Mouse (Mus musculus) fibroblast of lung, adult 2 months (primary cell): ENCODE data around the gene Anxa6.

Experiments
- DNase-seq: peaks from one replicate; pipeline ENCODE4 v3.0.0-alpha.2; 2011; ENCODE audit warnings: low read depth

Gene Anxa6

DNA sequence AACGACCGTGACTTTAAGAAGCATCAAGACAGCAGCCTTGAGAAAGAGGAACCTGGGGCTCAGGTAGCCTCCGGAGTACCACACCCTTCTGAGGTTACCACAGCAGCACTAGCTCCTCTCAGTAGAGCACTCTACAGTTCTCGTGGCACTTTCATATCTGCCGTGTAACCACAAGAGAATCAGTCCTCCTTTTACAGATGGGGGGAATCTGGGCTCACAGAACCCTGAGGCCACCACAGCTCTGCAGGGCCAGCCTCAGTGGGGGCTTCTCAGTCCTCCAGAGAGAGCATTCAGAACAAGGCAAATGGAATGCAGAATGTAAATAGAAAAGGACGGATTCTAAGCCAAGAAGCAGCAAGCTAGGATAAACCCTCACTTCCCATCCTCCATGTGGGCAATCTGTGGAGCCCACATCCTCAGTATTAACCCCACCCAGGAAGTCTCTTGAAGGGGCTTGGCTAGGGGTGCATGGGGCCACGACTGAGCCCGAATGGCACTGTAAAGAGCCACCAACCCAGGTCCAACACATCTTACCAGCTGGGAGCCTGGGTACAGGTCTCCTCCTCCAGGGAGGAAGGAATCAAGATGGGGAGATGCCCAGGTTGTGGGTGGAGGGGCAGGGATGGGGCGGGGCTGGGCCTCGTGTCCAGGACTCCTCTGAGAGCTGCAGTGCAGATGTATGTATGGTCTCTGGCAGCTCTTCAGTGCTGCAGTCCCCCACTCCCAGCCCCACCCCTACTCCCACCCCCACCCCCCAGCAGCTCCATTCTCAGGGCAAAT lies 1.8 kb downstream of the Anxa6 start:
- no peak for DNase-seq

DNA sequence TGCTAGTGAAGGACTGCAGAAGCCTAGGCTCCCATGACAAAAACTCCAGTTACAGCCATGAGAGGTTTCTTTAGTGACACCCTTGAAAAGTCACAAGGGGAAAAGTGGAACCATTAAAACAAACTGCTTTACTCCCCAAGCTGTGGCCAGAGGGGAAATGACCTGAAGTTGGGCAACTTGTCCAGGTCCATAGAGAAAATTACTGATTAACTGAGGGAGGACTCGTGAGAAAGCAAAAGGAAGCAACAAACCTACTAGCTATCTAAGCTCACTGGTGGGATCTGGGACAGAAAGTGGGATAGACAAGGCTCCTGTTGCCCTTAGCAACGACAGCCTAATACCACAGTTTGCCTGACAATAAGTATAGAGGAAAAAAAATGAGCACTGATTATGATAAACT lies 4.7 kb downstream of the Anxa6 start:
- DNase-seq: no peak

GRCm38 (mm10) chr11:55027204-55027855 lies 5.9 kb downstream of the Anxa6 start:
- DNase-seq: peak; percentile 46

DNA sequence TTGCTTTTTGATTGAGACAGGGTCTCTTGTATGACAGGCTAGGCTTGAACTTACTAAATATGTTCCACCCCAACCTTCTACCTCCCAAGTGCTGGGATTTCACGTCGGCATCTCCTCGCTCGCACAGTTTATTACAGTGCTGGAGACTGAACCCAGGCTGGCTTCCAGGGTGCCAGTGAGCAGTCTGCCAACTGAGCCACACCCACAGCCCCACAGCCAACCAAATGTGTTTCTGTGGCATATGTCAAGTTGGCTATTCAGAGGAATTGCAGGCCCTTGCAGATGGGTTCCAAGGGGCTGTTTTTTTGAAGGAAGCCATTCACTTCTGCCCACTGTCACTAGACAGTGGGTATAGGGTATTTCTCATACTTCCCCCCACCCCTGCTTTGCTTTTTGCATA lies 7.3 kb downstream of the Anxa6 start:
- DNase-seq: no peak

- no peak for DNase-seq
Observed at GRCm38 (mm10) chr11:55023583-55023982, 9.7 kb downstream of the Anxa6 start.

DNA sequence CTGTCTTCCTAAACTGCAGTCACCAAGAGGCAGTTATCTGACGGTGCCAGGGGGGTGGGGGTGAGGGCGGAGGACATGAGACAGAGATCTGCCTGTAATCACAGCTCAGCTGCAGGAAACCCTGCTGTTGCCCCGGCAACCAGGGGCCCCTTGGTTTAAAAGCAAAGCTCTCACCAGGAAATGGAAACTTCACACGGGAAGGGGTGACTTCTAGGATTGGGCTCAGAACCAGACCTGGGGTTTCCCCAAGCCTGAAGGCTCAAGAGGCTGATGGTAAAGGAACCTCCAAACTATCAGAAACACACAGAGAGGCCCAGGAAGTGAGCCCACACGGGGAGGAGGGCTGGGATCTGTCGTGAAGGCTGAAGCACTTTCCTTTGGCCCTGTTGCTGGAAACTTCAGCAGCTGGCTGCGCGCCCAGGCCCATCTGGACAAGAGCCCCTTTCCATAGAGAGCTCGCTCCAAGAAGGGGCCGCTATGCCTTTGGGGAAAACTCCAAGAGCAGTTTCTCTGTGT lies 10.1 kb downstream of the Anxa6 start:
- peak; percentile 65 for DNase-seq

GRCm38 (mm10) chr11:55022508-55022907 lies 10.7 kb downstream of the Anxa6 start:
- no peak for DNase-seq

DNA sequence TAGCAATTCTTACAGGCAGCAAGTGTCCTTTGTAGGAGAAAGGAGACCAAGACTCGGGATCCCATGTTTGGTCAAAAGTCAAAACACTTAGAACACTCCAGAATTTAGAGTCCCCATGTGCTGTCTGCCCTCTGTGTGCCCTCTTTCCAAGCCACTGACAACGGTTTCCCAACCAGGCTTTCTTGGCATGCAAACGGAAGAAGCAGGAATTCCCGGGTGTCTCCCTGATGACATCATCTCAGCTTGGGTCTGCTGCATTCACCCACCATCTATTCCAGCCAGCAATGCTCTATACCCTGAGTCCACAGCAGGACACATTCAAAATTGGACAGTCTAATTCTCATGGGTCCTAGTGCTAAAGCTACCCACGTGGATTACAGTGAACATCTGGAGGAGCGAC lies 11.4 kb downstream of the Anxa6 start:
- peak; percentile 29 for DNase-seq

- no peak for DNase-seq
Observed at GRCm38 (mm10) chr11:55021458-55021857, 11.8 kb downstream of the Anxa6 start.

GRCm38 (mm10) chr11:55019711-55020110 lies 13.5 kb downstream of the Anxa6 start:
- DNase-seq: no peak

DNA sequence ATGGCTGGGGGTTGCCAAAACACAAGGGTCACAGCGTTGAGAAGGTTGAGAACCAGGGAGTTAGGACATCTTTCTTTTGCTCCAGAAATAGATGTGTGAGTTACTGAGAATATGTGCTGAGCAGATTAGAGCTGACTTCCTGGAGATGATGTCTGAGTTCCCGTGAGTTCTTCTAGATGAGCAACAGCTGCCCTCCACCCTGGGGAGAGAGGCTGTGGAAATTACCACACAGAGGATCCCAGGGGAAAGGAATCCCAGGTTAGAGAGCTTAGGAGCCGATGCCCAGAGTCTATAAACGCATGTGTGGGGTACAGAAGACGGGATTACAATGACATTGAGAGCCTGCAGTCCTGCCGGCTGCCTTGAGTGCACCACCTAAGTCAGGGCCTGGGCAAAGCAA lies 15.2 kb downstream of the Anxa6 start:
- DNase-seq: no peak

DNA sequence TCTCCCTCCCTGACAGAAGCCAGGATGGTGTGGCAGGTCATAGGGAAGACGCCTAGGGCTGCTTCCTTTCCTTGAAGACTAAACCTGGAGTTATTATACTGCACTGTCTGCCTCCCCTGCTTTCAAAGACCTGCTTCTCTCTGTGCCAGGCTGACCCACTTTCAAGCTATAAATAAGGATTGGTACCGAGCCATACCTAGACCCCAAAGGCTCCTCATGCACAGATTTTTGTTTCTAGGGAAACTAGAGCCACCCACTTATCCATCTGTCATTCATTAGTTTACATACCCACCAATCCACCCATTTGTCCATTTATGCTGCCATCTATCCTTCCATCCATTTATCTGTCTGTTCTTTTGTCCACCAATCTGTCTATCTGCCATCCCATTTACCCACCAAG lies 16.0 kb downstream of the Anxa6 start:
- no peak for DNase-seq

- no peak for DNase-seq
Observed at GRCm38 (mm10) chr11:55016758-55017157, 16.5 kb downstream of the Anxa6 start.

DNA sequence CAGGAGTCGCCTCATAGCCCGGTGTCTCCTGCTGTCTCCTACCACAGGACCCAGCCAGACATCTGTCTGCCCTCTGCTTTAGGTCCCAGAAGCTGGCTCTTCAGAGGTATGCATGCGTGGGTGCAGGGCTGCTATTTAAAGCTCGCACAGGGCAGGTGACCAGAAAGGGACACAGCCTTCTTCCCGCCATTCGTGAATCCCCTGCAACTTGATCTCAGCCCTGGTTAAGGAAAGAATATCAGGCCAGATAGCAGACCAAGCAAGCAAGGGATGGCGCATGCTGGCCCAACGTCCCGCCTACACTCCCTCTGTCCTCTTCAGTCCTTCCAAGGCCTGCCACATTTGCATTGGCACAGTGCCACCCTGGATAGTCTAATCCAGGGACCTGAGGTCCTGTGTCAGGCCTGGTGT lies 17.4 kb downstream of the Anxa6 start:
- DNase-seq: no peak

- no peak for DNase-seq
Observed at GRCm38 (mm10) chr11:55015264-55015663, 18.0 kb downstream of the Anxa6 start.

- DNase-seq: no peak
Observed at GRCm38 (mm10) chr11:55013802-55014201, 19.4 kb downstream of the Anxa6 start.

DNA sequence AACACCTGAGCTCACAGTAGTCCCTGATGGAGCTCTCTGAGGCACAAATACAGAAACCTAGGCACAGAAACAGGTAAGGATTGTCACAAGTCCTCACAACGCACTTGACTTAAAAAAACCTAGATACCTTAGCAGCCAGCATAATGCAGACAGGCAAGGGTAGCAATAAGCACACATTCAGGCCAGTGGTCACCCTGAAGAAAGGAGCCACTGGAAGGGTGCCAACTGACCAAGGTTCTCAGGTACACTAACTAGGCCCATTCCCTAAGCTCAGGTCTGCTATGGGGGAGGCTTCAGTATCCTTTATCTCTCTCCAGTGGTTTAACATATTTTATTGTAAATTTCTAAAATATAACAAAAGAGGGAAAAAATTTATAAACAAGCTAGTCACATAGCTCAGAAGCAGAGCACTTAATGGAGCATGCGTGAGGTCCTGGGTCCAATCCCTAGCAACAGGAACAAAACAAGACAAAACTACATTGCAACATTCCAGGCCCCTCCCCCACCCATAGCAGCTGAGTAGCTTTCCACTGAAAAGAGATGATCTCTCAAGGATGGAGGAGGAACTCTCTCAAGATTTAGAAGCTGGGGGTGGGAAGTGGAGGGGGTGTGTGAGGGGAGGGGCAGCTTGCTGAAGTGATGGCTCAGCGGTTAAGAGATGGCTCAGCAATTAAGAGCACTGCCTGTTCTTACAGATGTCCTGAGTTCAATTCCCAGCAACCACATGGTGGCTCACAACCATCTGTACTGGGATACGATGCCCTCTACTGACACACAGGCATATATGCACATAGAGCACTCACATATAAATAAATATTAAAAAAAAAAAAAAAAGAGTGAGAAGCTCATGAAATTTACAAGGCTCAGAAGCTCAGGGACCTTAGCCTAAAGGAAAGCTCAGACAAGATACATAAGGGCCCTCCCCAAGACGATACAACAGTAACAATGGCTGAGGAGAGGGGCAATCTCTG lies 20.4 kb downstream of the Anxa6 start:
- peak; percentile 35 for DNase-seq

GRCm38 (mm10) chr11:55011440-55011839 lies 21.8 kb downstream of the Anxa6 start:
- DNase-seq: no peak

DNA sequence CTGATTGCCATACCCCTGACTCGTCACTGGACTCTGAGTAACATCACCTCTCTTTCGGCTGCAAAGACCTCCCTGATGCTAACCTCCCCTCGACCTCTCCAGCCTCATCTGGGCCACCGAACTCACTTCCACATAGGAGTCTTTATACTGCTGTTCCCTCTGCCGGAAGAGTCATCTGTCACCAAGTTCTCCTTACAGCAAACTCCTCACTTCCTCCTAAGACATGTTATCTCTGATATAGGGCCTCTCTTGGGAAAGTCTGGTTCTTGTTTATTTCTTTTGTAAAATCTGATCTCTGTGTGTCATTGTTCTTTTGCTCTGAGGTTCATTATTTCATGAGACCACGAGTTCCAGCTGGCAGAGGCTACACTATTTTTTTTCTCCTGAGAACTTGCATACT lies 25.0 kb downstream of the Anxa6 start:
- DNase-seq: no peak

- DNase-seq: no peak
Observed at GRCm38 (mm10) chr11:55005684-55006083, 27.6 kb downstream of the Anxa6 start.

- DNase-seq: no peak
Observed at GRCm38 (mm10) chr11:55004970-55005502, 28.2 kb downstream of the Anxa6 start.

GRCm38 (mm10) chr11:54998708-54999107 lies 34.5 kb downstream of the Anxa6 start:
- no peak for DNase-seq
